7 mouse cellular contexts compared by ENCODE assay signal in genomic region chrX:122397652-122398051, GRCm38 (mm10). TPM values are rescaled to one million over a fixed set of nuclear protein-coding genes. Genes with fewer than 3 reads are reported as not detected.
A peak's percentile ranks its signal among the peaks of the same experiment; 100 is the strongest.
DNase-seq lines count a peak whose midpoint lies in the region; ATAC-seq and TF ChIP-seq lines count a peak whose summit lies in the region.

No protein-coding gene starts in this region.

- DNase-seq in left cerebral cortex, adult 2 months (ENCODE audit: extremely low spot score in 1 of 2, low spot score in 2 of 2), result no peak
- DNase-seq in left cerebral cortex, adult 8-10 months (ENCODE audit: low spot score in 2 of 2), result no peak
- no peak for DNase-seq in limb, embryonic 11.5 days (ENCODE audit: low spot score)
- no peak for DNase-seq in gastrocnemius, adult 18-20 months (ENCODE audit: low spot score)

- peak; percentile 13; the same call in 1 of the 2 replicates for ATAC-seq in forebrain, embryonic 12.5 days (ENCODE audit: low FRiP score)
- ATAC-seq in limb, embryonic 11.5 days (ENCODE audit: insufficient number of reproducible peaks, low FRiP score, low TSS enrichment, low read depth), result no peak
- ATAC-seq in neural tube, embryonic 14.5 days (ENCODE audit: low read depth), result peak; percentile 43; the same call in 1 of the 2 replicates
- ATAC-seq in erythroid progenitor cell, adult 5-6 weeks (replicated peaks; ENCODE audit: low FRiP score, poor library complexity, severe bottlenecking), result no peak

- WGBS in forebrain, embryonic 12.5 days, result 23% methylated on average over 8 of the region's 8 CpGs
- 21% methylated on average over 8 of the region's 8 CpGs for WGBS in limb, embryonic 11.5 days
- 23% methylated on average over 8 of the region's 8 CpGs for WGBS in neural tube, embryonic 14.5 days

- H3K4me2 ChIP-seq in forebrain, embryonic 12.5 days, result peak overlapping the region; percentile 51
- H3K4me2 ChIP-seq in limb, embryonic 11.5 days (ENCODE audit: low read depth, severe bottlenecking), result peak overlapping the region; percentile 31
- H3K4me2 ChIP-seq in neural tube, embryonic 14.5 days (ENCODE audit: low read depth, low read length), result peak overlapping the region; percentile 42

- no peaks in the 10 kb centered on the region for H3K9me3 ChIP-seq in forebrain, embryonic 12.5 days
- no peaks in the 10 kb centered on the region for H3K9me3 ChIP-seq in limb, embryonic 11.5 days (ENCODE audit: control insufficient read depth, low read length)
- no peaks in the 10 kb centered on the region for H3K9me3 ChIP-seq in neural tube, embryonic 14.5 days (ENCODE audit: control insufficient read depth, low read length)

- peak overlapping the region; percentile 77; the same call in 1 of the 2 replicates for H3K27ac ChIP-seq in left cerebral cortex, adult 2 months
- no peak overlapping the region for H3K27ac ChIP-seq in forebrain, embryonic 12.5 days
- no peak overlapping the region for H3K27ac ChIP-seq in limb, embryonic 11.5 days (replicated peaks; ENCODE audit: low read depth, low read length)
- H3K27ac ChIP-seq in neural tube, embryonic 14.5 days (ENCODE audit: low read depth, low read length), result peak overlapping the region; percentile 52; the same call in 1 of the 2 replicates

- TF ChIP-seq CTCF in left cerebral cortex, adult 2 months (IDR thresholded peaks at IDR 0.05), result no peak

- no peaks in the 10 kb centered on the region for H3K36me3 ChIP-seq in forebrain, embryonic 12.5 days (replicated peaks)
- no peaks in the 10 kb centered on the region for H3K36me3 ChIP-seq in limb, embryonic 11.5 days (ENCODE audit: control insufficient read depth, insufficient read depth, low read length)
- no peaks in the 10 kb centered on the region for H3K36me3 ChIP-seq in neural tube, embryonic 14.5 days (ENCODE audit: control insufficient read depth, insufficient read depth, low read length)

- H3K27me3 ChIP-seq in forebrain, embryonic 12.5 days, result no peaks in the 10 kb centered on the region
- H3K27me3 ChIP-seq in limb, embryonic 11.5 days (ENCODE audit: control insufficient read depth, insufficient read depth, low read length), result no peaks in the 10 kb centered on the region
- no peaks in the 10 kb centered on the region for H3K27me3 ChIP-seq in neural tube, embryonic 14.5 days (ENCODE audit: control insufficient read depth, insufficient read depth, low read length)

- intact Hi-C loops in left cerebral cortex, adult 2 months (cut with DNase I), result no loop called here

- H3K4me3 ChIP-seq in left cerebral cortex, adult 2 months, result peak overlapping the region; percentile 49
- peak overlapping the region; percentile 53 for H3K4me3 ChIP-seq in forebrain, embryonic 12.5 days (replicated peaks)
- peak overlapping the region; percentile 45 for H3K4me3 ChIP-seq in limb, embryonic 11.5 days (ENCODE audit: low read depth, low read length)
- peak overlapping the region; percentile 47 for H3K4me3 ChIP-seq in neural tube, embryonic 14.5 days (ENCODE audit: low read depth, low read length)

- H3K4me1 ChIP-seq in forebrain, embryonic 12.5 days, result no peaks in the 10 kb centered on the region
- H3K4me1 ChIP-seq in limb, embryonic 11.5 days (ENCODE audit: control insufficient read depth, insufficient read depth, low read length), result no peaks in the 10 kb centered on the region
- no peaks in the 10 kb centered on the region for H3K4me1 ChIP-seq in neural tube, embryonic 14.5 days (ENCODE audit: control insufficient read depth, insufficient read depth, low read length)

- H3K9ac ChIP-seq in forebrain, embryonic 12.5 days, result no peak overlapping the region
- no peak overlapping the region for H3K9ac ChIP-seq in limb, embryonic 11.5 days (ENCODE audit: low read length)
- H3K9ac ChIP-seq in neural tube, embryonic 14.5 days (replicated peaks; ENCODE audit: low read depth, low read length), result no peak overlapping the region

RNA-seq across cellular contexts. Expression of gene Nap1l3, which starts 0.5 kb away (rescaled TPM):
- total RNA-seq in left cerebral cortex, adult 2 months (2021), result 10 to 100 TPM; 37.9 to 45.7 TPM
- 10 to 100 TPM; 41.7 to 49.4 (median 45.2) TPM for total RNA-seq in left cerebral cortex, adult 8-10 months (2022)
- polyA plus RNA-seq in forebrain, embryonic 12.5 days (2016; fragmentation: Nextera tagmentation; extraction: Ambion mirVana), result 13.6 and 14.8 TPM in 2 replicates
- 5.6 and 6.0 TPM in 2 replicates for polyA plus RNA-seq in limb, embryonic 11.5 days (2014; fragmentation: Nextera tagmentation; extraction: Ambion mirVana)
- polyA plus RNA-seq in neural tube, embryonic 14.5 days (2014; fragmentation: Nextera tagmentation; extraction: Ambion mirVana), result 82.8 and 91.8 TPM in 2 replicates
- total RNA-seq in gastrocnemius, adult 18-20 months (2021), result 1 to 10 TPM in 1 of 2 experiments, under 1 TPM in 1; 0.17 to 1.0 TPM
- 1.7 TPM in 1 of 2 replicates, not detected in the other for total RNA-seq in erythroid progenitor cell, adult 5-6 weeks (2015; ENCODE audit: low replicate concordance)
- total RNA-seq in erythroid progenitor cell, adult 5-6 weeks (2017; ENCODE audit: low replicate concordance), result 0.64 TPM in 1 of 2 replicates, not detected in the other

Comparison
In these comparisons a context has a peak if more than half of its experiments do, and no peak if none do; other contexts are left out.
1. H3K27ac ChIP-seq: peak in left cerebral cortex, adult 2 months (single experiment) and neural tube, embryonic 14.5 days (single experiment); none in forebrain, embryonic 12.5 days (single experiment) and limb, embryonic 11.5 days (single experiment).
2. ATAC-seq: peak in forebrain, embryonic 12.5 days (single experiment) and neural tube, embryonic 14.5 days (single experiment); none in limb, embryonic 11.5 days (single experiment) and erythroid progenitor cell, adult 5-6 weeks (single experiment).
3. RNA of gene Nap1l3, which starts 0.5 kb away (total RNA-seq): 41.7 to 49.4 TPM in left cerebral cortex, adult 8-10 months and 37.9 to 45.7 TPM in left cerebral cortex, adult 2 months; 0.64 to 1.7 TPM in erythroid progenitor cell, adult 5-6 weeks and 0.17 to 1.0 TPM in gastrocnemius, adult 18-20 months; every median in the first group is over 10 times any median in the second.
4. Peak in every context shown above with its lines, with median percentiles within 50 percentile points of each other: H3K4me3 ChIP-seq and H3K4me2 ChIP-seq.